Mouse (Mus musculus): ENCODE measurements around the gene Rsph1. TPM values are rescaled to one million over a fixed set of nuclear protein-coding genes. Genes with fewer than 3 reads are reported as not detected.

Rsph1 gene
- polyA plus RNA-seq, 1 experiment: 1.6 TPM

GRCm38 (mm10) chr17:31223835-31224234 is 53.3 kb downstream of the Rsph1 start:
- no peak overlapping the region for H3K27ac ChIP-seq (ENCODE audit: insufficient read depth, low read length)
- no peaks in the 10 kb centered on the region for H3K4me1 ChIP-seq (ENCODE audit: control insufficient read depth, insufficient read depth, low read length)
- H3K4me3 ChIP-seq (ENCODE audit: insufficient read depth, low read length): no peak overlapping the region
- TF ChIP-seq CTCF (IDR thresholded peaks at IDR 0.05; ENCODE audit: borderline replicate concordance, insufficient read depth, low read length) (no peak), POLR2A (IDR thresholded peaks at IDR 0.05; ENCODE audit: low read depth, low read length) (no peak)

DNA sequence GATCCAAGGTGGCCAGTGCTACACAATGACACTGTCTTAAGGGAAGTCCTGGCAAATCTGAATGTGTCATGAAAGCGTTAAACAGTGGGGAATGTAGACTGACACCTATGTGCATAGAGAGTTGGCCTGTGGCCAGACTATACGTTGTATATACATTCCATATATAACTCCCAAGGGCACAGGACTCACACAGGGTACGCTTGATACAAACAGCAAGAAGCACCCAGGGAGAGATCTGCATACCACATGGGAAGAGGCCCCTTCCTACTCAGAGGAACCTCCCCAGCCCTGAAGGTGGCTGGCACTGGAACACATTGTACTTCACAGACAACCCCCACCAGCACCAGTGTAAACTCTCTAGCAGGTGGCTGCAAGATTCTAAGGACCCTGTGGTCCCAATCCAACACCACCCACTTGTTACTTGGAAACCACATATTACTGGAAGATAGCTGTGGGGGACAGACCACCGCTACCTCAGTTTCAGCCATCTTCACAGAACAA is 54.3 kb downstream of the Rsph1 start:
- H3K4me1 ChIP-seq (ENCODE audit: control insufficient read depth, insufficient read depth, low read length): no peaks in the 10 kb centered on the region
- H3K4me3 ChIP-seq (ENCODE audit: insufficient read depth, low read length): no peak overlapping the region
- no peak overlapping the region for H3K27ac ChIP-seq (ENCODE audit: insufficient read depth, low read length)
- no peak for TF ChIP-seq POLR2A (IDR thresholded peaks at IDR 0.05; ENCODE audit: low read depth, low read length)
- TF ChIP-seq CTCF (IDR thresholded peaks at IDR 0.05; ENCODE audit: borderline replicate concordance, insufficient read depth, low read length): no peak

- Histone ChIP-seq H3K4me3 (ENCODE audit: insufficient read depth, low read length) (no peak overlapping the region), H3K4me1 (ENCODE audit: control insufficient read depth, insufficient read depth, low read length) (no peaks in the 10 kb centered on the region), H3K27ac (ENCODE audit: insufficient read depth, low read length) (no peak overlapping the region)
- TF ChIP-seq POLR2A (IDR thresholded peaks at IDR 0.05; ENCODE audit: low read depth, low read length) (no peak), CTCF (IDR thresholded peaks at IDR 0.05; ENCODE audit: borderline replicate concordance, insufficient read depth, low read length) (no peak)
Observed at GRCm38 (mm10) chr17:31216068-31216955, 60.9 kb downstream of the Rsph1 start.

DNA sequence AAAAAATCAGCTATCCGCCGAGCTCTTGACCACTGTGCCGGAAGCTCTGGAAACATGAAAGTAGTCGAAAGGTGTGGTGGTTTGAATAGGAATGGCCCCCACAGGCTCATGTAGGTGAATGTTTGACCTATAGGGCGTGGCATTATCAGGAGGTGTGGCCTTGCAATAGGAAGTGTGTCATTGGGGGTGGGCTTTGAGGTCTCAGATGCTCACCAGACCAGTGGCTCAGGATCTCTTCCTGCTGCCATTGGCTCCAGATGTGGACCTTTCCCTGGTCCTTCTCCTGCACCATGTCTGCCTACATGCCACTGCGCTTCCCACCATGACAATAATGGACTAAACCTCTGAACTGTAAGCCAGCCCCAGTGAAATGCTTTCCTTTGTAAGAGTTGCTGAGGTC is 65.3 kb downstream of the Rsph1 start:
- Histone ChIP-seq H3K4me1 (ENCODE audit: control insufficient read depth, insufficient read depth, low read length) (no peaks in the 10 kb centered on the region), H3K27ac (ENCODE audit: insufficient read depth, low read length) (no peak overlapping the region), H3K4me3 (ENCODE audit: insufficient read depth, low read length) (no peak overlapping the region)
- TF ChIP-seq POLR2A (IDR thresholded peaks at IDR 0.05; ENCODE audit: low read depth, low read length) (no peak), CTCF (IDR thresholded peaks at IDR 0.05; ENCODE audit: borderline replicate concordance, insufficient read depth, low read length) (no peak)

GRCm38 (mm10) chr17:31210299-31210698 is 66.9 kb downstream of the Rsph1 start:
- no peaks in the 10 kb centered on the region for H3K4me1 ChIP-seq (ENCODE audit: control insufficient read depth, insufficient read depth, low read length)

GRCm38 (mm10) chr17:31209376-31209930 is 67.7 kb downstream of the Rsph1 start:
- no peak overlapping the region for H3K27ac ChIP-seq (ENCODE audit: insufficient read depth, low read length)
- no peaks in the 10 kb centered on the region for H3K4me1 ChIP-seq (ENCODE audit: control insufficient read depth, insufficient read depth, low read length)
- no peak overlapping the region for H3K4me3 ChIP-seq (ENCODE audit: insufficient read depth, low read length)
- TF ChIP-seq POLR2A (IDR thresholded peaks at IDR 0.05; ENCODE audit: low read depth, low read length) (no peak), CTCF (IDR thresholded peaks at IDR 0.05; ENCODE audit: borderline replicate concordance, insufficient read depth, low read length) (no peak)

More at GRCm38 (mm10) chr17:31210299-31210698, 66.9 kb downstream of the Rsph1 start:
- Histone ChIP-seq H3K27ac (ENCODE audit: insufficient read depth, low read length) (no peak overlapping the region), H3K4me3 (ENCODE audit: insufficient read depth, low read length) (no peak overlapping the region)
- TF ChIP-seq CTCF (IDR thresholded peaks at IDR 0.05; ENCODE audit: borderline replicate concordance, insufficient read depth, low read length) (no peak), POLR2A (IDR thresholded peaks at IDR 0.05; ENCODE audit: low read depth, low read length) (no peak)

- no peak for TF ChIP-seq CTCF (IDR thresholded peaks at IDR 0.05; ENCODE audit: borderline replicate concordance, insufficient read depth, low read length)
- TF ChIP-seq POLR2A (IDR thresholded peaks at IDR 0.05; ENCODE audit: low read depth, low read length): no peak
Observed at GRCm38 (mm10) chr17:31208654-31209053, 68.5 kb downstream of the Rsph1 start.

DNA sequence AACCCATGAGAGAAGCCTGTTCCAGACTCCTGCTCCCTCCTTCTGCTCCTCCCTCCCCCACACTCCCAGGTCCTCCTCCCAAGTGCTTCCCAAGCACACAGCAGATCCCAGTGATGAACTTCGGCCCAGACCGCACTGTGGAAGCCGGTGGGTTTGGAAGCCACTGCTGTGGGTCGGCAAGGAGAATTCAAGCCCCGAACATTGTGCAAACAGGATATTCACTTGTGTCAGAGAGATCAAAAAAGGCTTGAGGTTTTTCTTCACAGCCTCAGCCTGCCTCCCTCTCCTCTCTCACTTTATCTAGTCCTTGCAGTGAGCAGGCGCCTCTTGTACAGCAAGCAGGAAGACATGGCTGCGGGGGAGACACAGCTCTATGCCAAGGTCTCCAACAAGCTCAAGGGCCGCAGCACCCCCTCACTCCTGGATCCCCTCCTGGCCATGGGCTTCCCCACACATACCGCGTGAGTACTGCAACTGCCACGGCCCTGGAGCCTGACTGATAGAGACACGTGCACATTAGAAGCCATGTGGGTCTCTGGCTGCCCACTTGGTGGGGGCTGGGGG is 69.3 kb downstream of the Rsph1 start, which contains the start of gene Ubash3a:
TSS of gene Ubash3a (plus strand) at position 103 of the 564 bp plus-strand sequence.
- Histone ChIP-seq H3K27ac (ENCODE audit: insufficient read depth, low read length) (no peak within 1 kb of the TSS), H3K4me1 (ENCODE audit: control insufficient read depth, insufficient read depth, low read length) (no peaks in the 10 kb centered on the region), H3K4me3 (ENCODE audit: insufficient read depth, low read length) (no peak within 1 kb of the TSS)
- TF ChIP-seq POLR2A (IDR thresholded peaks at IDR 0.05; ENCODE audit: low read depth, low read length) (no peak), CTCF (IDR thresholded peaks at IDR 0.05; ENCODE audit: borderline replicate concordance, insufficient read depth, low read length) (no peak)

More at GRCm38 (mm10) chr17:31208654-31209053, 68.5 kb downstream of the Rsph1 start:
- Histone ChIP-seq H3K4me1 (ENCODE audit: control insufficient read depth, insufficient read depth, low read length) (no peaks in the 10 kb centered on the region), H3K27ac (ENCODE audit: insufficient read depth, low read length) (no peak overlapping the region), H3K4me3 (ENCODE audit: insufficient read depth, low read length) (no peak overlapping the region)

Other genes starting within 250 kb of the Rsph1 start
- 0.86 and 2.4 TPM in 2 replicates for gene Abcg1, start 219.7 kb downstream of the Rsph1 start, polyA plus RNA-seq (2011; ENCODE audit: insufficient read length, low read depth, missing spikeins)
- not detected in 2 replicates for gene Tff3, start 147.7 kb downstream of the Rsph1 start, polyA plus RNA-seq (2011; ENCODE audit: insufficient read length, low read depth, missing spikeins)
- gene Tff2, start 133.1 kb downstream of the Rsph1 start, polyA plus RNA-seq (2011; ENCODE audit: insufficient read length, low read depth, missing spikeins): not detected in 2 replicates
- not detected in 2 replicates for gene Tff1, start 112.1 kb downstream of the Rsph1 start, polyA plus RNA-seq (2011; ENCODE audit: insufficient read length, low read depth, missing spikeins)
- not detected in 2 replicates for gene Tmprss3, start 78.4 kb downstream of the Rsph1 start, polyA plus RNA-seq (2011; ENCODE audit: insufficient read length, low read depth, missing spikeins)
- not detected in 2 replicates for gene Ubash3a, start 69.5 kb downstream of the Rsph1 start, polyA plus RNA-seq (2011; ENCODE audit: insufficient read length, low read depth, missing spikeins)
- gene Slc37a1, start 9.4 kb upstream of the Rsph1 start, polyA plus RNA-seq (2011; ENCODE audit: insufficient read length, low read depth, missing spikeins): not detected in 2 replicates
- 0.97 and 3.4 TPM in 2 replicates for gene Pde9a, start 108.8 kb upstream of the Rsph1 start, polyA plus RNA-seq (2011; ENCODE audit: insufficient read length, low read depth, missing spikeins)
- 18.9 and 19.7 TPM in 2 replicates for gene Wdr4, start 242.6 kb upstream of the Rsph1 start, polyA plus RNA-seq (2011; ENCODE audit: insufficient read length, low read depth, missing spikeins)
- 140 and 141 TPM in 2 replicates for gene Ndufv3, start 242.7 kb upstream of the Rsph1 start, polyA plus RNA-seq (2011; ENCODE audit: insufficient read length, low read depth, missing spikeins)